Mouse (Mus musculus): Measurements from ENCODE around the gene Rangrf. TPM values are rescaled to one million over a fixed set of nuclear protein-coding genes. Genes with fewer than 3 reads are reported as not detected.
A peak's percentile ranks its signal among the peaks of the same experiment; 100 is the strongest.
"Not testable (repeated sequence)": the region's sequence is repeated elsewhere in the genome, so short reads cannot be mapped to it uniquely, and the experiment has no call there.

Rangrf gene
- polyA plus RNA-seq (2014; fragmentation: Nextera tagmentation; extraction: Ambion mirVana), result 44.9 and 50.1 TPM in 2 replicates

- H3K9me3 ChIP-seq (ENCODE audit: control insufficient read depth, low read length), result no peaks in the 10 kb centered on the region
- peak within 1 kb of the TSS; percentile 47 for H3K4me3 ChIP-seq (ENCODE audit: low read depth, low read length)
- WGBS, result 73% methylated on average over 7 of the region's 7 CpGs
- peak within 1 kb of the TSS; percentile 53 for H3K4me2 ChIP-seq (ENCODE audit: low read depth, low read length)
- DNase-seq (ENCODE audit: low spot score) (no peak), ATAC-seq (ENCODE audit: low read depth) (no peak)
- H3K4me1 ChIP-seq (ENCODE audit: control insufficient read depth, insufficient read depth, low read length), result peaks cover 3% of the 10 kb centered on the region
- H3K36me3 ChIP-seq (ENCODE audit: control insufficient read depth, insufficient read depth, low read length), result no peaks in the 10 kb centered on the region
- H3K27ac ChIP-seq (replicated peaks; ENCODE audit: low read depth, low read length), result no peak within 1 kb of the TSS
- H3K9ac ChIP-seq (ENCODE audit: low read depth, low read length), result peak within 1 kb of the TSS; percentile 26; the same call in 1 of the 2 replicates
- H3K27me3 ChIP-seq (replicated peaks; ENCODE audit: control insufficient read depth, insufficient read depth, low read length), result no peaks in the 10 kb centered on the region
Observed at GRCm38 (mm10) chr11:68975085-68975484, at the start of gene Rangrf. Rangrf (minus strand) TSS chr11:68975185.

- Histone ChIP-seq H3K9ac (ENCODE audit: low read depth, low read length) (no peak overlapping the region), H3K36me3 (ENCODE audit: control insufficient read depth, insufficient read depth, low read length) (peaks cover 49% of the 10 kb centered on the region), H3K4me1 (ENCODE audit: control insufficient read depth, insufficient read depth, low read length) (peaks cover 7% of the 10 kb centered on the region), H3K9me3 (ENCODE audit: control insufficient read depth, low read length) (no peaks in the 10 kb centered on the region), H3K4me2 (ENCODE audit: low read depth, low read length) (no peak overlapping the region), H3K27me3 (replicated peaks; ENCODE audit: control insufficient read depth, insufficient read depth, low read length) (no peaks in the 10 kb centered on the region), H3K4me3 (ENCODE audit: low read depth, low read length) (no peak overlapping the region), H3K27ac (replicated peaks; ENCODE audit: low read depth, low read length) (no peak overlapping the region)
- no peak for ATAC-seq (ENCODE audit: low read depth)
- DNase-seq (ENCODE audit: low spot score), result no peak
Observed at GRCm38 (mm10) chr11:69020691-69021090, 45.7 kb upstream of the Rangrf start.

- H3K27ac ChIP-seq (replicated peaks; ENCODE audit: low read depth, low read length), result peak overlapping the region; percentile 89
- peak overlapping the region; percentile 78 for H3K4me2 ChIP-seq (ENCODE audit: low read depth, low read length)
- H3K27me3 ChIP-seq (replicated peaks; ENCODE audit: control insufficient read depth, insufficient read depth, low read length), result no peaks in the 10 kb centered on the region
- peak overlapping the region; percentile 87 for H3K9ac ChIP-seq (ENCODE audit: low read depth, low read length)
- H3K4me1 ChIP-seq (ENCODE audit: control insufficient read depth, insufficient read depth, low read length), result peaks cover 10% of the 10 kb centered on the region
- peaks cover 10% of the 10 kb centered on the region for H3K36me3 ChIP-seq (ENCODE audit: control insufficient read depth, insufficient read depth, low read length)
- H3K4me3 ChIP-seq (ENCODE audit: low read depth, low read length), result peak overlapping the region; percentile 64
- ATAC-seq (ENCODE audit: low read depth), result no peak
- 58% methylated on average over 3 of the region's 3 CpGs for WGBS
- H3K9me3 ChIP-seq (ENCODE audit: control insufficient read depth, low read length), result no peaks in the 10 kb centered on the region
- DNase-seq (ENCODE audit: low spot score), result no peak
Observed at GRCm38 (mm10) chr11:69016755-69017154, 41.8 kb upstream of the Rangrf start.

- WGBS, result 3% methylated on average over 37 of the region's 38 CpGs
- H3K9me3 ChIP-seq (ENCODE audit: control insufficient read depth, low read length), result no peaks in the 10 kb centered on the region
Observed at GRCm38 (mm10) chr11:69015644-69016441, 40.9 kb upstream of the Rangrf start, which contains the start of gene Ctc1. Ctc1 (plus strand) TSS chr11:69015911.

GRCm38 (mm10) chr11:69012071-69012601 lies 37.2 kb upstream of the Rangrf start:
- peak overlapping the region; percentile 71 for H3K9ac ChIP-seq (ENCODE audit: low read depth, low read length)
- H3K36me3 ChIP-seq (ENCODE audit: control insufficient read depth, insufficient read depth, low read length), result no peaks in the 10 kb centered on the region
- H3K4me1 ChIP-seq (ENCODE audit: control insufficient read depth, insufficient read depth, low read length), result peaks cover 19% of the 10 kb centered on the region
- under 1% methylated on average over 18 of the region's 18 CpGs for WGBS
- no peaks in the 10 kb centered on the region for H3K9me3 ChIP-seq (ENCODE audit: control insufficient read depth, low read length)
- ATAC-seq (ENCODE audit: low read depth), result peak; percentile 64
- DNase-seq (ENCODE audit: low spot score), result peak; percentile 96
- H3K4me2 ChIP-seq (ENCODE audit: low read depth, low read length), result peak overlapping the region; percentile 84
- H3K27me3 ChIP-seq (replicated peaks; ENCODE audit: control insufficient read depth, insufficient read depth, low read length), result no peaks in the 10 kb centered on the region
- peak overlapping the region; percentile 85 for H3K27ac ChIP-seq (replicated peaks; ENCODE audit: low read depth, low read length)
- peak overlapping the region; percentile 53 for H3K4me3 ChIP-seq (ENCODE audit: low read depth, low read length)

More at GRCm38 (mm10) chr11:69015644-69016441, 40.9 kb upstream of the Rangrf start, which contains the start of gene Ctc1:
- Histone ChIP-seq H3K4me3 (ENCODE audit: low read depth, low read length) (peak within 1 kb of the TSS; percentile 64), H3K9ac (ENCODE audit: low read depth, low read length) (peak within 1 kb of the TSS; percentile 87), H3K27ac (replicated peaks; ENCODE audit: low read depth, low read length) (peak within 1 kb of the TSS; percentile 89), H3K27me3 (replicated peaks; ENCODE audit: control insufficient read depth, insufficient read depth, low read length) (no peaks in the 10 kb centered on the region), H3K4me1 (ENCODE audit: control insufficient read depth, insufficient read depth, low read length) (peaks cover 13% of the 10 kb centered on the region), H3K36me3 (ENCODE audit: control insufficient read depth, insufficient read depth, low read length) (peaks cover under 1% of the 10 kb centered on the region; the same call in 1 of the 2 replicates), H3K4me2 (ENCODE audit: low read depth, low read length) (peak within 1 kb of the TSS; percentile 78)
- ATAC-seq (ENCODE audit: low read depth) (peak; percentile 96), DNase-seq (ENCODE audit: low spot score) (peak; percentile 97)

GRCm38 (mm10) chr11:69011445-69011844 lies 36.5 kb upstream of the Rangrf start:
- DNase-seq (ENCODE audit: low spot score); H3K36me3 ChIP-seq (ENCODE audit: control insufficient read depth, insufficient read depth, low read length); ATAC-seq (ENCODE audit: low read depth); H3K9me3 ChIP-seq (ENCODE audit: control insufficient read depth, low read length); H3K27me3 ChIP-seq (replicated peaks; ENCODE audit: control insufficient read depth, insufficient read depth, low read length): not testable (repeated sequence)
- Histone ChIP-seq H3K4me1 (ENCODE audit: control insufficient read depth, insufficient read depth, low read length) (peaks cover 12% of the 10 kb centered on the region), H3K9ac (ENCODE audit: low read depth, low read length) (peak overlapping the region; percentile 71; the same call in 1 of the 2 replicates), H3K4me3 (ENCODE audit: low read depth, low read length) (peak overlapping the region; percentile 53), H3K27ac (replicated peaks; ENCODE audit: low read depth, low read length) (peak overlapping the region; percentile 85), H3K4me2 (ENCODE audit: low read depth, low read length) (peak overlapping the region; percentile 84)
- WGBS, result 71% methylated on average over 2 of the region's 2 CpGs

- H3K4me2 ChIP-seq (ENCODE audit: low read depth, low read length), result peak overlapping the region; percentile 84; the same call in 1 of the 2 replicates
- no peak overlapping the region for H3K27ac ChIP-seq (replicated peaks; ENCODE audit: low read depth, low read length)
- ATAC-seq (ENCODE audit: low read depth) (no peak), DNase-seq (ENCODE audit: low spot score) (no peak)
- peaks cover 12% of the 10 kb centered on the region for H3K4me1 ChIP-seq (ENCODE audit: control insufficient read depth, insufficient read depth, low read length)
- WGBS, result 87% methylated on average over 15 of the region's 15 CpGs
- H3K36me3 ChIP-seq (ENCODE audit: control insufficient read depth, insufficient read depth, low read length), result no peaks in the 10 kb centered on the region
- no peaks in the 10 kb centered on the region for H3K9me3 ChIP-seq (ENCODE audit: control insufficient read depth, low read length)
- no peaks in the 10 kb centered on the region for H3K27me3 ChIP-seq (replicated peaks; ENCODE audit: control insufficient read depth, insufficient read depth, low read length)
- H3K4me3 ChIP-seq (ENCODE audit: low read depth, low read length), result no peak overlapping the region
- H3K9ac ChIP-seq (ENCODE audit: low read depth, low read length), result no peak overlapping the region
Observed at GRCm38 (mm10) chr11:69010400-69011323, 35.7 kb upstream of the Rangrf start.

GRCm38 (mm10) chr11:69009508-69009907 lies 34.5 kb upstream of the Rangrf start:
- 80% methylated on average over 1 of the region's 1 CpGs for WGBS

More at GRCm38 (mm10) chr11:69009508-69009907, 34.5 kb upstream of the Rangrf start:
- no peak overlapping the region for H3K27ac ChIP-seq (replicated peaks; ENCODE audit: low read depth, low read length)
- no peak overlapping the region for H3K4me3 ChIP-seq (ENCODE audit: low read depth, low read length)
- no peak overlapping the region for H3K4me2 ChIP-seq (ENCODE audit: low read depth, low read length)
- H3K36me3 ChIP-seq (ENCODE audit: control insufficient read depth, insufficient read depth, low read length), result no peaks in the 10 kb centered on the region
- no peaks in the 10 kb centered on the region for H3K9me3 ChIP-seq (ENCODE audit: control insufficient read depth, low read length)
- no peaks in the 10 kb centered on the region for H3K27me3 ChIP-seq (replicated peaks; ENCODE audit: control insufficient read depth, insufficient read depth, low read length)
- no peak overlapping the region for H3K9ac ChIP-seq (ENCODE audit: low read depth, low read length)
- DNase-seq (ENCODE audit: low spot score) (no peak), ATAC-seq (ENCODE audit: low read depth) (no peak)
- H3K4me1 ChIP-seq (ENCODE audit: control insufficient read depth, insufficient read depth, low read length), result peaks cover 10% of the 10 kb centered on the region
